Mouse (Mus musculus) lung, embryonic 14.5 days (tissue): ENCODE measurements at regions not wholly inside any gene's neighbourhood (a gene's known extent, or its start where the extent isn't known, plus 50 kb on each side); places are given as distances from the start of the nearest gene placed in this dataset.

Source experiments
- ATAC-seq: fragments of 200-750 bp; cut with Nextera tagmentation; 2 replicates; pipeline ENCODE4 v1.8.0; 2017; ENCODE audit warnings: mild to moderate bottlenecking, moderate TSS enrichment, moderate library complexity; ENCODE audit not compliant: insufficient read depth
- DNase-seq: peaks from one replicate; pipeline ENCODE4 v3.0.0-alpha.2; 2015
- H3K27ac ChIP-seq: fragments of 300-500 bp; sonication (generic); 2 replicates; pipeline ENCODE4 v1.5.1; 2014; ENCODE audit warnings: low read depth, mild to moderate bottlenecking, moderate library complexity
- H3K27me3 ChIP-seq: fragments of 300-500 bp; sonication (generic); 2 replicates; pipeline ENCODE4 v1.6.1; 2014; ENCODE audit warnings: low read length, control low read depth; ENCODE audit not compliant: insufficient read depth
- H3K36me3 ChIP-seq: fragments of 300-500 bp; sonication (generic); 2 replicates; pipeline ENCODE4 v1.6.1; 2014; ENCODE audit warnings: control low read depth; ENCODE audit not compliant: insufficient read depth
- H3K4me1 ChIP-seq: fragments of 300-500 bp; sonication (generic); 2 replicates; pipeline ENCODE4 v1.6.1; 2014; ENCODE audit warnings: antibody characterized with exemption, control low read depth; ENCODE audit not compliant: insufficient read depth
- H3K4me2 ChIP-seq: fragments of 300-500 bp; sonication (generic); 2 replicates; pipeline ENCODE4 v1.6.1; 2014; ENCODE audit warnings: mild to moderate bottlenecking
- H3K4me3 ChIP-seq: fragments of 300-500 bp; sonication (generic); 2 replicates; pipeline ENCODE4 v1.5.1; 2014; ENCODE audit warnings: low read depth, low read length
- H3K9ac ChIP-seq: fragments of 300-500 bp; sonication (generic); 2 replicates; pipeline ENCODE4 v1.6.1; 2014
- H3K9me3 ChIP-seq: fragments of 300-500 bp; sonication (generic); 2 replicates; pipeline ENCODE4 v1.6.1; 2016; ENCODE audit warnings: low read depth, low read length, control low read depth
- CTCF ChIP-seq: IDR thresholded peaks from 2 replicates; pipeline ENCODE4 v1.5.1; 2016; ENCODE audit warnings: antibody characterized with exemption, low read depth
- WGBS: fragments of 180-500 bp; shearing (Covaris S2); extraction: QIAGEN DNeasy Blood & Tissue Kit; methylation state at CpG from one replicate; pipeline ENCODE4 v1.1.7; 2014; 5-methylcytosine and 5-hydroxymethylcytosine counted together

DNA sequence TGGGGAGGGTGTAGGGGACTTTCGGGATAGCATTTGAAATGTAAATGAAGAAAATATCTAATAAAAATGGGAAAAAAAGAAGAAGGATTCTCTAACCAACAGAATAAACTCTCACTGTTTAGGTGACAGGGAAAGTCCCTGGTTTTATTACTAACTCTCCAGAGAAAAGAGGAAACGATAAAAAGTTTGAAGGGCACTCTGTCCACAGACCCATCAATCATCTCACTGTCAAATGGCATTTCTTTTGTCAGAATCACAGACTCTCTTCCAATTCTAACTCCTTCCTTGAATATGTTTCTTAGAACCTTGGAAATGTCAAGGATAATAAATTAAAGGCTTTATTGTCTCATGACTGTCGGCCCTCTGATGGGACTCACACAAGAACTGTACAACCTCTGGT is 275.3 kb upstream of the Rasgrp1 start:
- TF ChIP-seq CTCF: no peak
- WGBS: 74% methylated on average over 3 of the region's 3 CpGs

GRCm38 (mm10) chr2:117623955-117624354 is 281.2 kb upstream of the Rasgrp1 start:
- ATAC-seq (no peak), DNase-seq (peak; percentile 48)
- no peaks in the 10 kb centered on the region for H3K27me3 ChIP-seq
- H3K27ac ChIP-seq: no peak overlapping the region
- H3K36me3 ChIP-seq: no peaks in the 10 kb centered on the region
- no peak overlapping the region for H3K4me3 ChIP-seq
- 41% methylated on average over 3 of the region's 3 CpGs for WGBS
- no peaks in the 10 kb centered on the region for H3K9me3 ChIP-seq
- peak; percentile 68 for TF ChIP-seq CTCF
- H3K4me2 ChIP-seq: no peak overlapping the region
- no peaks in the 10 kb centered on the region for H3K4me1 ChIP-seq
- H3K9ac ChIP-seq: no peak overlapping the region

More for the DNA sequence above, 275.3 kb upstream of the Rasgrp1 start:
- DNase-seq: no peak
- Histone ChIP-seq H3K9ac (no peak overlapping the region), H3K4me2 (no peak overlapping the region), H3K4me1 (no peaks in the 10 kb centered on the region), H3K27ac (no peak overlapping the region), H3K27me3 (no peaks in the 10 kb centered on the region), H3K36me3 (no peaks in the 10 kb centered on the region), H3K4me3 (no peak overlapping the region), H3K9me3 (no peaks in the 10 kb centered on the region)
- no peak for ATAC-seq

DNA sequence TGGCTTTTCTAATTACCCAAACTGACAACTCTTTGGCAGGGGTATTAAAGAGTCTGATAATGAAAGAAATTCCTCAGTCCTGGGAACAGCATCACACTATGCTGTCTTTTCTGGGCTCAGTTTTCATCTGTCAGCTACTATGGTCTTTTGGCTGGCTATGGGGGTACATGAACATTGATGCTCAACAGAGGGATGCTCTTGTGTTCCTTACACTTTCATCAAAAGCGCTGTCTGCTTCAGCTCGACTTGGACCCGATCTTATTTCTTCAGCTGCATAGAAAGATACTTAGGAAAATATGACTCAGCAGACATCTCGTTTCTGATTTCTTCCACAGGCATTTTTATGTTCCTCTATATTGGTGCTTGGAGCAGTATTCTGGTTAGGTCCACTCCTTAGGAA is 292.1 kb upstream of the Rasgrp1 start:
- H3K9ac ChIP-seq: no peak overlapping the region
- no peak overlapping the region for H3K4me3 ChIP-seq
- H3K9me3 ChIP-seq: no peaks in the 10 kb centered on the region
- DNase-seq (peak; percentile 51), ATAC-seq (peak; percentile 56; the same call in 1 of the 2 replicates)
- WGBS: 61% methylated on average over 4 of the region's 4 CpGs
- H3K4me2 ChIP-seq: no peak overlapping the region
- no peaks in the 10 kb centered on the region for H3K4me1 ChIP-seq
- no peaks in the 10 kb centered on the region for H3K36me3 ChIP-seq
- H3K27me3 ChIP-seq: no peaks in the 10 kb centered on the region
- no peak overlapping the region for H3K27ac ChIP-seq
- TF ChIP-seq CTCF: no peak

DNA sequence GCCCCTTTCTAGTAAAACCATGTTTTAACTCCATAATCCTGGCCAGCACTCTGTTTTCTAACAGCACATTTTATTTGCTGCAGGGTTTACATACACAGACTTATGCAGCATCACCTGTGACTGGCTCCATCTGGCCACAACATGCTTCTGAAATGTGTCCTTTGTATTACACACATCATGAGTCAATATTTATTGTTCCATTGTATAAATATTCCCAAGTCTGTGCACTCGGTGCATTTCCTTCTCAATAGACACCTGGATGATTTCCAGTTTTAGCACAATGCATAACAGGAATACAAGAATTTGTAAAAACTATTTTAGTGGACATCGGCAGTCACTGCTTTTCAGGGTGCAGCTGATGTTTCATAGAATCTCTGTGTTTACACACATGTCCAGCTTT is 294.6 kb upstream of the Rasgrp1 start:
- Histone ChIP-seq H3K9ac (no peak overlapping the region), H3K4me1 (no peaks in the 10 kb centered on the region), H3K4me2 (no peak overlapping the region), H3K27me3 (no peaks in the 10 kb centered on the region), H3K36me3 (no peaks in the 10 kb centered on the region), H3K27ac (no peak overlapping the region), H3K4me3 (no peak overlapping the region), H3K9me3 (no peaks in the 10 kb centered on the region)
- WGBS: 13% methylated on average over 2 of the region's 2 CpGs
- no peak for TF ChIP-seq CTCF
- peak; percentile 68 for DNase-seq
- ATAC-seq: peak; percentile 74; the same call in 1 of the 2 replicates

- no peak overlapping the region for H3K4me2 ChIP-seq
- no peaks in the 10 kb centered on the region for H3K27me3 ChIP-seq
- H3K9me3 ChIP-seq: no peaks in the 10 kb centered on the region
- H3K27ac ChIP-seq: no peak overlapping the region
- no peak overlapping the region for H3K4me3 ChIP-seq
- TF ChIP-seq CTCF: no peak
- H3K9ac ChIP-seq: no peak overlapping the region
- 0 out of 2 replicates have a peak, but pooled peaks cover 8% of the 10 kb centered on the region for H3K4me1 ChIP-seq
- H3K36me3 ChIP-seq: no peaks in the 10 kb centered on the region
- no peak for DNase-seq
- ATAC-seq: no peak
Observed at GRCm38 (mm10) chr2:117652101-117652500, 309.3 kb upstream of the Rasgrp1 start.

GRCm38 (mm10) chr2:117652647-117653046 is 309.8 kb upstream of the Rasgrp1 start:
- Histone ChIP-seq H3K36me3 (no peaks in the 10 kb centered on the region), H3K4me3 (no peak overlapping the region), H3K4me1 (0 out of 2 replicates have a peak, but pooled peaks cover 8% of the 10 kb centered on the region), H3K9me3 (no peaks in the 10 kb centered on the region), H3K27ac (no peak overlapping the region), H3K9ac (no peak overlapping the region), H3K4me2 (no peak overlapping the region), H3K27me3 (no peaks in the 10 kb centered on the region)
- TF ChIP-seq CTCF: no peak
- 36% methylated on average over 2 of the region's 2 CpGs for WGBS
- ATAC-seq (no peak), DNase-seq (no peak)

GRCm38 (mm10) chr2:117656546-117657175 is 313.9 kb upstream of the Rasgrp1 start:
- no peaks in the 10 kb centered on the region for H3K36me3 ChIP-seq
- ATAC-seq: no peak
- H3K4me1 ChIP-seq: 0 out of 2 replicates have a peak, but pooled peaks cover 8% of the 10 kb centered on the region
- no peak overlapping the region for H3K4me3 ChIP-seq
- 32% methylated on average over 2 of the region's 2 CpGs for WGBS
- H3K27ac ChIP-seq: no peak overlapping the region
- no peak for TF ChIP-seq CTCF
- no peaks in the 10 kb centered on the region for H3K9me3 ChIP-seq
- H3K27me3 ChIP-seq: no peaks in the 10 kb centered on the region
- H3K9ac ChIP-seq: no peak overlapping the region
- no peak overlapping the region for H3K4me2 ChIP-seq
- DNase-seq: peak; percentile 64
